Mouse (Mus musculus): ENCODE results near the gene Btrc. TPM values are rescaled to one million over a fixed set of nuclear protein-coding genes. Genes with fewer than 3 reads are reported as not detected.
A peak's percentile ranks its signal among the peaks of the same experiment; 100 is the strongest.
"Not testable (repeated sequence)": the region's sequence is repeated elsewhere in the genome, so short reads cannot be mapped to it uniquely, and the experiment has no call there.

Gene Btrc
- total and polyA plus RNA-seq, 2 experiments from 2014 or later: 21.9 to 28.5 TPM

DNA sequence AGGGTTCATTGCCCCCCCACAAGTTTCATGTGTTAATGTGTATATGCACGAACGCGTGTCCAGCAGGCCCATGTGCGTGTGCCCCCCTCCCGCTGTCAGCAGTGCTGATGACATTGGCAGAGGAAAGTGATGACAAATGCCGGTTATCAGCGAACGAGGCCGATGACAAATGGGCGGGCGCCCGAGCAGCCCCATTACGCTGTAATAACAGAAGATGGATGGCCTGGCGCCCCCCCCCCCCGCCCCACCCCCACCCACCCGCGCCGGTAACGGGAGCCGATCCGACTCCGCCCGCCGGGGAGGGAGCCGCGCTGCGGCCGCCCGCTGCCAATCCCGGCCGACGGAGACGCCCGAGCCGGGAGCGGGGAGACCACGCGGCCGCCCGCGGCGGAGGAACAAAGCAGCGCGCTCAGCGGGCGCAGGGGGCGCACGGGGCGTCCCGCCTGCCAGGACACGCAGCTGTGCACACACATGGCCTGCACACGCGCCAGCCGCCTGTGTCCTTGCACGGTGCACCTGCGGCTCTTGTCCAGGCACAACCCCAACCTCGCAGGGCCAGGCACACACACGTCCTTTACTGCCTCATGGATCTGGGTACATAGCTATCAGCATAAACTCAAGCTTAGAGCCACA lies 178.0 kb downstream of the Btrc start:
- Histone ChIP-seq H3K9me3 (replicated peaks; ENCODE audit: control insufficient read depth, low read length) (no peaks in the 10 kb centered on the region), H3K4me3 (ENCODE audit: low read depth, low read length) (peak overlapping the region; percentile 47), H3K27me3 (ENCODE audit: control insufficient read depth, insufficient read depth, low read length) (peaks cover 51% of the 10 kb centered on the region), H3K36me3 (replicated peaks; ENCODE audit: control insufficient read depth, insufficient read depth, low read length) (no peaks in the 10 kb centered on the region), H3K9ac (replicated peaks; ENCODE audit: low read depth, low read length) (0 out of 2 replicates have a peak overlapping the region, but pooled peaks have one; percentile 14), H3K4me1 (ENCODE audit: control insufficient read depth, insufficient read depth) (peaks cover 7% of the 10 kb centered on the region; the same call in 1 of the 2 replicates), H3K4me2 (ENCODE audit: low read depth, low read length) (peak overlapping the region; percentile 68), H3K27ac (ENCODE audit: low read depth) (no peak overlapping the region)
- no peak for TF ChIP-seq CTCF (IDR thresholded peaks at IDR 0.05; ENCODE audit: low read depth)
- TF ChIP-seq EP300 (IDR thresholded peaks at IDR 0.05; ENCODE audit: low read depth): no peak
- ATAC-seq (ENCODE audit: insufficient read depth, low read depth) (peak; percentile 25), DNase-seq (ENCODE audit: low spot score) (peak; percentile 49)
- WGBS: under 1% methylated on average over 32 of the region's 58 CpGs

DNA sequence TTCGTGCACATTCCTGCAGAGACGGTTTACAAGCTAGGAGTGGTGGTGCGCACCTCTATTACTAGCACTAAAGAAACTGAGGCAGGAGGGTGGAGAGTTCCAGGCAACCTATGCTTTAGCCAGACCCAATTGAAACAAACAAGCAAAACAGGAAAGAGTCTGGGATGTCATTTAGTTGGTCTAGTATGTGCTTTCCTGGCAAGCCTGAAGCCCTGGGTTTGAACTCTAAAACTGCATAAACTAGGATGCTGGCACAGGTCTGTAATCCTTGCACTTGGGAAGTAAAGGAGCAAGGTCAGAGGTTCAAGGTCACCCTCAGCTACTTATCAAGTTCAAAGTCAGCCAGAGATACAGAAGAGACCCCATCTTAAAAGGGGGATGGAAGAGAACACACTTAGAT lies 178.5 kb downstream of the Btrc start:
- Histone ChIP-seq H3K4me2 (ENCODE audit: low read depth, low read length) (peak overlapping the region; percentile 68), H3K27ac (ENCODE audit: low read depth) (no peak overlapping the region), H3K9me3 (replicated peaks; ENCODE audit: control insufficient read depth, low read length) (no peaks in the 10 kb centered on the region), H3K27me3 (ENCODE audit: control insufficient read depth, insufficient read depth, low read length) (peaks cover 52% of the 10 kb centered on the region), H3K4me1 (ENCODE audit: control insufficient read depth, insufficient read depth) (peaks cover 7% of the 10 kb centered on the region; the same call in 1 of the 2 replicates), H3K36me3 (replicated peaks; ENCODE audit: control insufficient read depth, insufficient read depth, low read length) (no peaks in the 10 kb centered on the region), H3K4me3 (ENCODE audit: low read depth, low read length) (no peak overlapping the region; the same call in 1 of the 2 replicates), H3K9ac (replicated peaks; ENCODE audit: low read depth, low read length) (no peak overlapping the region)
- DNase-seq (ENCODE audit: low spot score) (no peak), ATAC-seq (ENCODE audit: insufficient read depth, low read depth) (no peak)
- 30% methylated on average over 3 of the region's 3 CpGs for WGBS
- TF ChIP-seq CTCF (IDR thresholded peaks at IDR 0.05; ENCODE audit: low read depth) (no peak), EP300 (IDR thresholded peaks at IDR 0.05; ENCODE audit: low read depth) (no peak)

DNA sequence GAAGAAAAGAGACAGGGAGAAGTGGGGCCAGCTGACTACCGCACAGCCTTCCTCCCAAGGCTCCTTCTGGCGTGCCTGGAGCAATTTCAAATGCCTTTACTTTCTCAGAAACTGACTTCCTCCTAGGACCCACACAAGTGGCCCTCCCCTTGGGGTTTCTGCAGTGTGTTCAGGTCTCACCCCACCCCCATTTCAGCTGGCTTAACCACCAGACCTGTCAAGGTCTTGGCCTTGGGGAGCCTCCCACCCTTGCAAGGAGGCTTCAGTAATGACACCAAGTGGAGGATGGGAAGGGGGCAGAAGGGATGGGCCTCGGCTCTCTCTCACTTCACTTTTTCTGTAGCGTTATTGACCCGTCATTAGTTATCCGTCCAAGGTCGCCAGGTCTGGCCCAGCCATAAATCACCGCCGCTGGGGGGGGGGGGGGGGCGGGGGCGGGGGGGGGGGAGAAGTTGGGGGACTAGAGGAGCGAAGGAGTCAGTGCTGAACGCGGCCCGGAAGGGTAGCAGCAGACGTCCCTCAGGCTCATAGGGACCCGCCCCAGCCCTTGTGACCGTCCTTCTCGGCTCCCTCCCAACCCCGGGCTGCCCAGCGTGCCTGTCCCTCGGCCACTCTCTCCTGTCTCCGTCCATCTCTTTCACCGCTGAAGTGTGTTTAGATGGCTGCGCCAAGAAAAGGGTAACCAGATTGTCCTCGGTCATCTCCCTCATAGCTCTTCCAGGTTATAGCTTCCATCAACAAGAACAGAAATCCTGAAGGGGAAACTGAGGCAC lies 180.8 kb downstream of the Btrc start:
- H3K36me3 ChIP-seq (replicated peaks; ENCODE audit: control insufficient read depth, insufficient read depth, low read length): no peaks in the 10 kb centered on the region
- peak overlapping the region; percentile 44 for H3K4me3 ChIP-seq (ENCODE audit: low read depth, low read length)
- TF ChIP-seq CTCF (IDR thresholded peaks at IDR 0.05; ENCODE audit: low read depth) (no peak), EP300 (IDR thresholded peaks at IDR 0.05; ENCODE audit: low read depth) (no peak)
- WGBS: 5% methylated on average over 16 of the region's 26 CpGs
- peaks cover 55% of the 10 kb centered on the region for H3K27me3 ChIP-seq (ENCODE audit: control insufficient read depth, insufficient read depth, low read length)
- H3K4me2 ChIP-seq (ENCODE audit: low read depth, low read length): peak overlapping the region; percentile 69
- H3K9ac ChIP-seq (replicated peaks; ENCODE audit: low read depth, low read length): no peak overlapping the region
- H3K4me1 ChIP-seq (ENCODE audit: control insufficient read depth, insufficient read depth): peaks cover 7% of the 10 kb centered on the region; the same call in 1 of the 2 replicates
- no peak overlapping the region for H3K27ac ChIP-seq (ENCODE audit: low read depth)
- DNase-seq (ENCODE audit: low spot score) (no peak), ATAC-seq (ENCODE audit: insufficient read depth, low read depth) (peak; percentile 28; the same call in 1 of the 2 replicates)
- H3K9me3 ChIP-seq (replicated peaks; ENCODE audit: control insufficient read depth, low read length): no peaks in the 10 kb centered on the region

DNA sequence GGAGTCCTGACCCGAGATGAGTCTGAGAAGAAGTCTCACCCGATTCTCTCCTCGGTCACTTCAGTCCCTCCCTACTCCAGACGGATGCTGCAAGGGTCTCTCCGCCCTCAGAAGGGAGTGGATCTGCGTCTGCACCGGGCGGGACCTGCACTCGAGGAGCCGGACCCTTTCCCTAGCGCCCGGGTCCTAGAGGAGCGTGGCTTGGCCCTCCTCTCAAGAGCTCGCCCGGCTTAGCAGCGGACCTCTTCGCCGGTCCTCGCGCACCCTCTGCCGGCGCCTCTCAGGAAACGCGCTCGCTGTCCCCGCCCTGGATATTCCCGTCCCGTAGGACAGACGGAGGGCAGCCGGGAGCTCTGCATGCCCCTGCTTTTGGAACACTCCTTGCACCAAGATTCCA lies 181.4 kb downstream of the Btrc start:
- ATAC-seq (ENCODE audit: insufficient read depth, low read depth) (peak; percentile 77), DNase-seq (ENCODE audit: low spot score) (peak; percentile 78)
- H3K4me1 ChIP-seq (ENCODE audit: control insufficient read depth, insufficient read depth): peaks cover 7% of the 10 kb centered on the region; the same call in 1 of the 2 replicates
- H3K27me3 ChIP-seq (ENCODE audit: control insufficient read depth, insufficient read depth, low read length): peaks cover 52% of the 10 kb centered on the region
- H3K4me2 ChIP-seq (ENCODE audit: low read depth, low read length): peak overlapping the region; percentile 69
- peak overlapping the region; percentile 44 for H3K4me3 ChIP-seq (ENCODE audit: low read depth, low read length)
- H3K9me3 ChIP-seq (replicated peaks; ENCODE audit: control insufficient read depth, low read length): no peaks in the 10 kb centered on the region
- WGBS: under 1% methylated on average over 30 of the region's 30 CpGs
- H3K27ac ChIP-seq (ENCODE audit: low read depth): no peak overlapping the region
- TF ChIP-seq EP300 (IDR thresholded peaks at IDR 0.05; ENCODE audit: low read depth): no peak
- peak; percentile 88 for TF ChIP-seq CTCF (IDR thresholded peaks at IDR 0.05; ENCODE audit: low read depth)
- no peaks in the 10 kb centered on the region for H3K36me3 ChIP-seq (replicated peaks; ENCODE audit: control insufficient read depth, insufficient read depth, low read length)
- H3K9ac ChIP-seq (replicated peaks; ENCODE audit: low read depth, low read length): no peak overlapping the region

DNA sequence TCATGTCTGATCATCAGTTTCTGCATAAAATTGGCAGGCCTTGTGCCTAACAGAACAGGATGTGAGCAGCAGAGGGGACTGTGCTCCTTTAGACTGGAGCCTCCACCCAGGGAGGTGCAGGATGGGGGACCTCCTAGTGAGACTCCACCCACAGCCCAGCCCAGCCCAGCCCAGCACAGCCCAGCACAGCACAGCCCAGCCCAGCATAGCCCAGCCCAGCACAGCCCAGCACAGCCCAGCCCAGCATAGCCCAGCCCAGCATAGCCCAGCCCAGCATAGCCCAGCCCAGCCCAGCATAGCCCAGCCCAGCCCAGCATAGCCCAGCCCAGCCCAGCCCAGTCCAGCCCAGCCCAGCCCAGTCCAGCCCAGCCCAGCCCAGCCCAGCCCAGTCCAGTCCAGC lies 184.7 kb downstream of the Btrc start:
- not testable (repeated sequence) for H3K9ac ChIP-seq (replicated peaks; ENCODE audit: low read depth, low read length); H3K9me3 ChIP-seq (replicated peaks; ENCODE audit: control insufficient read depth, low read length); ATAC-seq (ENCODE audit: insufficient read depth, low read depth); H3K4me1 ChIP-seq (ENCODE audit: control insufficient read depth, insufficient read depth); H3K36me3 ChIP-seq (replicated peaks; ENCODE audit: control insufficient read depth, insufficient read depth, low read length); H3K27ac ChIP-seq (ENCODE audit: low read depth); H3K4me2 ChIP-seq (ENCODE audit: low read depth, low read length); H3K4me3 ChIP-seq (ENCODE audit: low read depth, low read length); DNase-seq (ENCODE audit: low spot score)
- peaks cover 24% of the 10 kb centered on the region for H3K27me3 ChIP-seq (ENCODE audit: control insufficient read depth, insufficient read depth, low read length)
